Mouse (Mus musculus) brain, embryonic 18.5 days (tissue): ENCODE results near the gene Hoxa11.

Source experiments
- DNase-seq: peaks from one replicate; pipeline ENCODE4 v3.0.0-alpha.2; 2012; ENCODE audit warnings: low read depth, low spot score

The Hoxa11 gene

GRCm38 (mm10) chr6:52247766-52248637 is 2.4 kb upstream of the Hoxa11 start:
- no peak for DNase-seq

GRCm38 (mm10) chr6:52246916-52247315 is 1.3 kb upstream of the Hoxa11 start:
- no peak for DNase-seq

GRCm38 (mm10) chr6:52246403-52246803 is 793 bp upstream of the Hoxa11 start:
- DNase-seq, result no peak

- DNase-seq, result no peak
Observed at GRCm38 (mm10) chr6:52245040-52245756, 412 bp downstream of the Hoxa11 start.

GRCm38 (mm10) chr6:52244471-52245039 is 1.1 kb downstream of the Hoxa11 start:
- no peak for DNase-seq

- no peak for DNase-seq
Observed at GRCm38 (mm10) chr6:52243681-52244121, 1.9 kb downstream of the Hoxa11 start.

GRCm38 (mm10) chr6:52242801-52243332 is 2.7 kb downstream of the Hoxa11 start:
- DNase-seq, result no peak

- DNase-seq, result no peak
Observed at GRCm38 (mm10) chr6:52241001-52241621, 4.5 kb downstream of the Hoxa11 start.

GRCm38 (mm10) chr6:52240389-52241000 is 5.1 kb downstream of the Hoxa11 start, which contains the start of gene Hoxa10:
Hoxa10 (minus strand) TSS chr6:52240854.
- DNase-seq, result no peak

GRCm38 (mm10) chr6:52239625-52240388 is 5.8 kb downstream of the Hoxa11 start:
- DNase-seq, result no peak

GRCm38 (mm10) chr6:52238976-52239375 is 6.6 kb downstream of the Hoxa11 start:
- no peak for DNase-seq

- no peak for DNase-seq
Observed at GRCm38 (mm10) chr6:52238155-52238545, 7.5 kb downstream of the Hoxa11 start.

- no peak for DNase-seq
Observed at GRCm38 (mm10) chr6:52237346-52238154, 8.1 kb downstream of the Hoxa11 start.

- no peak for DNase-seq
Observed at GRCm38 (mm10) chr6:52236806-52237205, 8.8 kb downstream of the Hoxa11 start.

- DNase-seq, result no peak
Observed at GRCm38 (mm10) chr6:52235866-52236265, 9.7 kb downstream of the Hoxa11 start.

- DNase-seq, result no peak
Observed at GRCm38 (mm10) chr6:52235267-52235666, 10.3 kb downstream of the Hoxa11 start.

GRCm38 (mm10) chr6:52234428-52235140 is 11.0 kb downstream of the Hoxa11 start:
- no peak for DNase-seq

GRCm38 (mm10) chr6:52233546-52234427 is 11.8 kb downstream of the Hoxa11 start:
- no peak for DNase-seq
